Mouse (Mus musculus): ENCODE measurements around the gene Olfr10.
"Not testable (repeated sequence)": the region's sequence is repeated elsewhere in the genome, so short reads cannot be mapped to it uniquely, and the experiment has no call there.

Gene Olfr10

DNA sequence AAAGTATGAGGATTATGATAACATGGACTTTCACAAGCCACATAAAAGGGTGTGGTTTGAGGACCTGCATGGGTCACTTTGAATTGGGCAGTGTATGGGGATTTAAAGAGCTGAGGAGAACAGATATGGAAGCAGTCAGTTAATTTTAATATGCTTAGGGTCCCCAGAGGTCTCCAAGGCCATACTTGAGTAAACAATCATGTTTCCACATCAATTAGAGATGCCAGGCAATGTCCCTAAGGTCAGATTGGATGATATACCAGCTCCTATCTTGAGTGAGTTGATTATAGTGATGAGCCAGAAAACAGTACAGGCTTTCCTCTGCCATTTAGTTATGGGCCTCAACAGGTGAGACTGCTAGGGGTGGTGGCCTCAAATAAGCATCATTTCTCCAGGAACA lies at the start of gene Olfr10:
TSS of gene Olfr10 (plus strand) at position 301 of the 400 bp plus-strand sequence.
- DNase-seq (ENCODE audit: low spot score): no peak

GRCm38 (mm10) chr11:49259296-49259695 lies 45.2 kb upstream of the Olfr10 start:
- DNase-seq (ENCODE audit: low spot score): no peak

DNA sequence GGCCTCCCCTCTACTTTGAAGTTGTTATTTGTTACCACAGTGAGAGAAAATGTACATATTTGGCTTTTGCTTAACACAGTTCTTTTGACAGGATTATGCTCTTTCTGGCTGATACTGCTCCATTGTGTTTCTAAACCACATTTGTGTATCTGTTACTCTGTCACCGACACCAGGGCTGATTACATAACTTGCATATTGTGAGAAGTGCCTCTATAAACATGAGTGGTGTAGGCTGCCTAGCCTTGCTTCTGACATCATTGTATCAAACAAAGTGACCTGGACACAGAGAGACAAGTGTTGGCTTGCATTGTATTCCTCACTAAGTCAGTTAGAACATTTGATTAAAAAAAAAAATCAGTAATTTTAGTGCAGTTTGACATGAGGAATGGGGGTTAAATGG lies 44.7 kb upstream of the Olfr10 start:
- no peak for DNase-seq (ENCODE audit: low spot score)

- DNase-seq (ENCODE audit: low spot score): no peak
These were observed 43.8 kb upstream of the Olfr10 start for GRCm38 (mm10) chr11:49260598-49261312.

DNA sequence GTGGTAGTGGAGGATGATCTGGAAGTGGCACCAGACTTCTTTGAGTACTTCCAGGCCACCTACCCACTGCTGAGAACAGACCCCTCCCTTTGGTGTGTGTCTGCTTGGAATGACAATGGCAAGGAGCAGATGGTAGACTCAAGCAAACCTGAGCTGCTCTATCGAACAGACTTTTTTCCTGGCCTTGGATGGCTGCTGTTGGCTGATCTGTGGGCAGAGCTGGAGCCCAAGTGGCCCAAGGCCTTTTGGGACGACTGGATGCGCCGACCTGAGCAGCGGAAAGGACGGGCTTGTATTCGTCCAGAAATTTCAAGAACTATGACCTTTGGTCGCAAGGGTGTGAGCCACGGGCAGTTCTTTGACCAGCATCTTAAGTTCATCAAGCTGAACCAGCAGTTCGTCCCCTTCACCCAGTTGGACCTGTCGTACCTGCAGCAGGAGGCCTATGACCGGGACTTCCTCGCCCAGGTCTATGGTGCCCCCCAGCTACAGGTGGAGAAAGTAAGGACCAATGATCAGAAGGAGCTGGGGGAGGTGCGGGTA lies 43.2 kb upstream of the Olfr10 start:
- no peak for DNase-seq (ENCODE audit: low spot score)

GRCm38 (mm10) chr11:49262286-49262685 lies 42.3 kb upstream of the Olfr10 start:
- DNase-seq (ENCODE audit: low spot score): no peak

DNA sequence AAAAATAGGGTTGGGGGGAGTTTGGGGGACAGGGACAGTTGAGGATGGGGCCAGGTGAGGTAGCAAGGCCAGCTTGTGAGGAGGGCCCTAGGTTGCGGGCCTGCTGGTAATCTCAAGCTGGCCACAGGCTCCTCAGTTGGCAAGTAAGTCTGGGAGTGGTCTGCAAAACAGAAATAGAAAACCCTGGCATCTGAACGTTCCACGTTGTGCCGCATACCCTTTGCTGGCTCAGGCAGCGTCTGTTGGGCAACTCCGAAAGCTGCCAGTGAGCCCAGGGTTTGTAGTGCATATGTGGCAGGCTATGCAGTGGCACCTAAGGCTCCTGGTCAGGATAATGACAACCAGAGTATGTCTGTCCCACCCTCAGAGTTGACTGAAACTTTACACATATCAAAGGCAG lies 41.4 kb upstream of the Olfr10 start:
- DNase-seq (ENCODE audit: low spot score): no peak

DNA sequence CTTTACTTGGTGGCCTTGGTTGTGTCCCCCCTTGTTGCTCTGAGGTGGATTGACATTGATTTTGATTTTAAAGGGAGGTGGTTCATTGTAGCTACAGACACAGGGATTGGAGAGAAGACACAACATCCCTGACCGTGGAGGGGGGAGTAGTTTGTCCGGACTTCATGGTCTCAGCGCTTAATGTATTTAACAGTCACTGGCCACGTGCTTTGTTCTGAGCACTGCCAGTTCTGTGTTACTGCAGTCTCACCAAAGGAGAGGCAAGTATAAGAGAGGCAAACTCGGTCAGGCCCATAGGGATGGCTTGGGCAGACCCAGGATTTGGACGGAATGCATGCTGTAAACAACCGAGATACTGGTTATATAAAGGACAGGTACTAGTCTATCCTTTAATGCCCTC lies 40.5 kb upstream of the Olfr10 start:
- DNase-seq (ENCODE audit: low spot score): no peak

- DNase-seq (ENCODE audit: low spot score): no peak
These were observed 39.9 kb upstream of the Olfr10 start for GRCm38 (mm10) chr11:49264622-49265021.

- no peak for DNase-seq (ENCODE audit: low spot score)
These were observed 39.4 kb upstream of the Olfr10 start for GRCm38 (mm10) chr11:49265101-49265500.

- no peak for DNase-seq (ENCODE audit: low spot score)
These were observed 37.9 kb upstream of the Olfr10 start for GRCm38 (mm10) chr11:49266671-49267070.

DNA sequence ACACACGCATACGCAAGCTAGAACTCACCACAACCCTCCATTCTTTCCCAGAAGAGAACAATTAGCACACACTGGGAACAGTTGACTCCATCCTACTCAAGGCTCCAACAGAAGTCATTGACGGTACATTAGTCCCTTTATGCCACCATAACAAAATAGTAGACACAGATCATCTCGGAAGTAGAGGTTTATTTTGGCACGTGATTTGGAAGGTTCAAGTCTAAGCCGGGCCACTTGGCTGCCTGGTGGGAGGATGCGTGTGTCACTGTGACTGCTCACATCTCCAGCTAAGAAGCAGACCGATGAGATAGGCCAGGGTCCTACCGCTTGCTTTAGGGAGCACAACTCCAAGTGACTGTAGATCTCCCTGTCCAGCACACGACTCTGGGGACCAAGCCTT lies 37.2 kb upstream of the Olfr10 start:
- DNase-seq (ENCODE audit: low spot score): no peak

- no peak for DNase-seq (ENCODE audit: low spot score)
These were observed 36.5 kb upstream of the Olfr10 start for GRCm38 (mm10) chr11:49267970-49268579.

DNA sequence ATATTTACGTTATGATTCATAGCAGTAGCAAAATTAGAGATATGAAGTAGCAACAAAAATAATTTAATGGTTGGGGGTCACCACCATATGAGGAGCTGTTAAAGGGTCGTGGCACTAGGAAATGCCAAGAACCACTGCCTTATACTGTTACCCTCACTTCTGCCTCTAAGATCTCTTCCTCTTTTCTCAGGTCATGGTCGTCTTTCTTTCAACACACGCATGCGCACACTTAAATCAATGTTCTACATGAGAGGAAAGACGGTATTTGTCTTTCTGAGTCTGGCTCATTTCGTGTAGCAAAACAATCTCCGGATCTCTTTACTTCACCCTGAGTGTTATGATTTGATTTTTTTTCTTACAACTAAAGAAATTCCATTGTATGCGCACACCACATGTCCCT lies 34.8 kb upstream of the Olfr10 start:
- DNase-seq (ENCODE audit: low spot score): no peak

- DNase-seq (ENCODE audit: low spot score): no peak
These were observed 34.2 kb upstream of the Olfr10 start for GRCm38 (mm10) chr11:49270368-49270767.

DNA sequence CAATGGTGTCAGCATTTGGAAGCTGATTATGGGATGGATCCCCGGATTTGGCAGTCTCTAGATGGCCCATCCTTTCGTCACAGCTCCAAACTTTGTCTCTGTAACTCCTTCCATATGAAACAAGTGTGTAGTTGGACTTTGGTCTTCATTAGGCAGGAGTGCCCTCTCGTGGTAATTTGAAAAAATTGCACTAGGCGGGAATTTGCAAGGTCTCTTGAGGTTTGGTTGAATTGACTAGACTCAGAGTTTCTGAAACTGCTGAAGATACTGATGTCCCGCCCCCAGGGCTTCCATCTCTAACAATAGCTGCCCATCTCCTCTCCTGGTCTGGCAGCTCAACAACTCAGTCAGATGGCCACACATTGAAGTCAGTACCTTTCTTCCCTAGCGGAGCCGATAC lies 33.2 kb upstream of the Olfr10 start:
- no peak for DNase-seq (ENCODE audit: low spot score)

DNA sequence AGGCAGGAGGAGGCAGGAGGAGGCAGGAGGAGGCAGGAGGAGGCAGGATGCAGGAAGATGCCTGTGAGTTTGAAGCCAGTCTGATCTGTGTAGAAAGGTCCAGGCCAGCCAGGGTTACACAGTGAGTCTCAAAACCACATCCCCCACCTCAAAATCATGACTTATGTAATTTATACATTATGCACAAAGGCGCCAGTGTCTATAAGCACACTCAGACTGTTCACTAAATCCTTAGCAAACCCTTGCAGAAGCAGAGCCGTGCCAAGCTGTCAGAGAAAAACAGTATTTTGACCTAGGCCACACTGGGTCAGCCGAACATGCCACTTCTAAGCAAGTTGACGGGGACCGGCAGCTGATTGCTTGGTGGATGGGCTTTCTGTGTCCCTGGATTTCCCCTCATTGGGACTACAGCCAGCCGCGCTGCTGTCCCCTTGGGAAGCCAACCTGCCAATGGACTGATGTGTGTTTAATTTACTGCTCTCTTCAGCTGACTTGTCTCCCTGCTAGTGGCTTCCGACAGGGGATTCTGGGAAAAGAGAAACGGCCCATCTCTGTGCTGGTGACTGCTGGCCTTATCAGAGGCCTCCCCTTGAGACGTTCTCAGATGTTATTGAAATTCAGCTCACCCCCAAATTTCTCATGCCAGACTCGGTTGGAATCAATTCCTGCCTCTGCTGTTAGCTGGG lies 30.6 kb upstream of the Olfr10 start:
- DNase-seq (ENCODE audit: low spot score): no peak

DNA sequence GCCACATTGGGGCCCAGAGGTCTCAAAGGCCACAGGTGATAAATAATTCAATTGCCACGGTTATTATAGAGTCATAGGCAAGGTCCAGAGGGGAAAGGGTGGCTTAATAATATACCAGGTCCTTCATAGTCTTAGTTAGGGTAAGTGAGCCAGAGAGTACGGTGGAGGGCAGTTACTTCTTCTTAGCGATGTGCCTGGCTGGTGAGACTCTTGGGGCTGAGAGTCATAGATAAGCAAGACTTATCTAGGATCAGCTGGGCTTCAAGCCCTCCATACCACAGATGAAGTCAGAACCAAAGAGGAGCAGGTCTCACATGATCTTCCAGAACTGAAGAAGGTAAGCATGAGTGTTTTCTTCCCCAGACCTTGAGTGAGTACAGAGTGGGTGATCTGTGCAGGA lies 26.3 kb upstream of the Olfr10 start, which contains the start of gene Olfr1393:
TSS of gene Olfr1393 (plus strand) at position 83 of the 400 bp plus-strand sequence.
- DNase-seq (ENCODE audit: low spot score): no peak

GRCm38 (mm10) chr11:49284982-49285381 lies 19.6 kb upstream of the Olfr10 start, which contains the start of gene Olfr1392:
TSS of gene Olfr1392 (plus strand) at chr11:49285282.
- not testable (repeated sequence) for DNase-seq (ENCODE audit: low spot score)

DNA sequence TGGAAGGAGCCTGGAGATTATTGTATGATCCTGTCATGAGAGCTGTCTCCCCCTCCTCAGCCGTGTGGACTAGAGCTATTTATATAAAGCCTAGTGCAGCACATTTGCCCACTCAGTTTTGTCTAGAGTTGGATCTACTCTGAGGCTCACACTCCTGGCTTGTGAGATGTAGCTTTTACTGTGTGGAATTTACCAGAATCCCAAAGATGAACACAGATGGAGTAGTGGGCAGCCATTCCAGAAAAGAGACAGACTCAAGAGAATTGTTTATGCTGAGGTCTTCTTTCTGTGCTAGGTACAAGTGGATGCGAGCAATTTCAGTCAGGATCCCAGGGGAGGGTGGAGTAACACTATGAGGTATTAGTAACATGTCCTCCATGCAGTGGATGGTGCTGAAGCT lies 17.3 kb upstream of the Olfr10 start:
- peak; percentile 14 for DNase-seq (ENCODE audit: low spot score)

- DNase-seq (ENCODE audit: low spot score): no peak
These were observed 11.8 kb upstream of the Olfr10 start for GRCm38 (mm10) chr11:49292777-49293176.

DNA sequence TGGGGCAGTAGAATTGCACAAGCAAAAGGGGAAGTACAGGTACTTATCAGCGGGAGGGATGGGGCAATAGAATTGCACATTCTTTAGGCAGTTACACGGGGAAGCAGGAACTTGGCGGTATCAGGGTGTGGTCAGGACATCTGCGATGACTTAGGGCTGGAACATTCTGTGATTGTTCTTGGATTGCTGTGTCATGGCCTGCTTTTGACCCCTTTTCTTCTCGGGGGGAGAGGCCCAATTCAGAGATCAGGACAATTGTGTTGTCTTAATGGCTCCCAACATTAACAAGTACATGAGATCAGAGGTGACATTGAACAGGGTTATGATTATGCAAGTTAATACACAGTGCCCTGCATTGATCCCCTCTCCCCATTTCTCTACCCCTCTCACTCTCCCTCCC lies 4.0 kb downstream of the Olfr10 start:
- DNase-seq (ENCODE audit: low spot score): not testable (repeated sequence)

DNA sequence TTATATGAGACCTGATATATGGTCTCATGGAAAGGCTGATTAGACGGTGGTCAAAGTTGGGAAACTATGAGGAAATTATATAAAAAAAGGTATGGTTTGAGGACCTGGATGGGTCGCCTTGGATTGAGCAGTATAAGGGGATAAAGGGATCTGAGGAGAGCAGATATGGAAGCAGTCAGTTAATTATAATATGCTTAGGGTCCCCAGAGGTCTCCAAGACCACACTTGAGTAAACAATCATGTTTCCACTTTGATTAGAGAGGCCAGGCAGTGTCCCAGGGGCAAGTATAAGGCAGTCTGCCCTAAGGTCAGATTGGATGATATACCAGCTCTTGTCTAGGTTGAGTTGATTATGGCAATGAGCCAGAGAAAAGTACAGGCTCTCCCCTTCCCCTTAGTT lies 17.9 kb downstream of the Olfr10 start, which contains the start of gene Olfr1391:
TSS of gene Olfr1391 (plus strand) at position 301 of the 400 bp plus-strand sequence.
- DNase-seq (ENCODE audit: low spot score): no peak

Measured in left cerebral cortex, adult 11 months (tissue).